Mouse (Mus musculus): Measurements from ENCODE around the gene Cntn4. TPM values are rescaled to one million over a fixed set of nuclear protein-coding genes. Genes with fewer than 3 reads are reported as not detected.

Gene Cntn4
- polyA plus RNA-seq, 2 experiments = 1.2 to 1.9 TPM

DNA sequence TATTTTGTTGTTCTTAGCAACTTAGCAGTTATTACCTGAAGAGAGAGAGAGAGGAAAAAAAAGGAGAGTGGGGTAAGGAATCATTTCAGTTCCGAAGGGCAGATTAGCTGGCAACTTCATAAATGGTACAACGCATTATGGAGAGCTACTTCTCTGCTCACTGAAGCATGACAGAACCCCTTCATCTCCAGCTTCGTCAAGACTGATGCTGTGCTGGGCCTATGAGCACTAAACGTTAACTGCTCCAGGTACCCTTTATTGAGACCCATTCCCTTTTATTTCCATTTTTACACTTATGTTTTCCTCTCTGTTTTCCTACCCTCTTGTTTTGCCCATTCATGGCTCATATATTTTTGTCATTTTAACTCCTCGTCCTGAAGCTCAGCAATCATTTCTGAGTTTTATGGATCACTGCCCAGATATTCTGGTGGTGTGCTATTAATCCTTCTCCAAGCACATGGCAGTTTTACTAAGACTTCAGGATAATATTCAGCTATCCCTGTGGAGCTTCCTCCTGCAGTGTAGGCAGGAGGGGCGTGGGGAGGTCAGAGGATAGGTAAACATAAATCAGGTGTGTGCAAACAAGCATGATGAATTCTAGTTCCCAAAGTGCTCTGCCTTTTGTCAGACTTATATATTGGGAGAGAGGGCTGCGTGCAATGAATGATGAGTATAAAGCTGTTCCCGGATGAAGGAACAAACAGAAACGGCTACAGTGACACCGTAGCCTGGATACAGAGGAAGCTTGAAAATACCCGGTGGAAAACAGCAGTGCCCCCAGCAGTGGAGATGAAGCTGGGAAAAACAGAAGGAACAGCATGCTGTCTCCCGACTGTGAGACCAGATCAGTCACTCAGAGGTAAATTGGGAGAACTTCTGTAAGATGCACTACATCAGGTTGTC lies 559.8 kb downstream of the Cntn4 start:
- H3K36me3 ChIP-seq (ENCODE audit: control insufficient read depth, insufficient read depth, low read length) = no peaks in the 10 kb centered on the region
- ATAC-seq (ENCODE audit: low FRiP score, low read depth) = no peak
- H3K4me2 ChIP-seq (replicated peaks; ENCODE audit: low read depth, low read length, severe bottlenecking) = no peak overlapping the region
- H3K4me3 ChIP-seq (replicated peaks; ENCODE audit: low read length) = no peak overlapping the region
- WGBS = 71% methylated on average over 12 of the region's 12 CpGs
- no peak overlapping the region for H3K27ac ChIP-seq (replicated peaks; ENCODE audit: low read depth, low read length)
- H3K9me3 ChIP-seq (ENCODE audit: control insufficient read depth, low read length) = no peaks in the 10 kb centered on the region
- TF ChIP-seq POLR2A (IDR thresholded peaks at IDR 0.05; ENCODE audit: borderline replicate concordance, extremely low read depth, insufficient read depth, insufficient read length) = no peak
- DNase-seq (ENCODE audit: low spot score) = no peak
- no peaks in the 10 kb centered on the region for H3K4me1 ChIP-seq (ENCODE audit: control insufficient read depth, insufficient read depth, low read length)
- H3K9ac ChIP-seq (ENCODE audit: low read depth, low read length, severe bottlenecking) = no peak overlapping the region
- H3K27me3 ChIP-seq (ENCODE audit: control insufficient read depth, insufficient read depth, low read length) = no peaks in the 10 kb centered on the region

DNA sequence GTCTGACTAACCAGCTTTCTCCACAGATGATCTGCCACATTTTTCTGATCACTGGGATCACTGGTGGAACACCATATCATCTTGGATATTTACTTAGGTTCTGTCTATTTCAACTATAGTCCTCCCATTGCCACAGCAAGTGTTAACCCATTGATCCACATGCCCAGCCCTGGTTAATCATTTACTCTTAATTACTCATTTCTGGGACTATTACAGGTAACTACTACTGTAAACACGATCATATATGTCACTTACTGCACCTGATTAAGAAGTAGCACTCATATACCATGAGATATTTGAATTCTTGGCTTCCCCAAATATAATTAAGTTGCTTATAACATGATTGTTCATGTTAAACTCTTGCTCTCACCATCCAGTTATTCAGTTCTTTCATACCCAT lies 564.1 kb downstream of the Cntn4 start:
- Histone ChIP-seq H3K4me3 (replicated peaks; ENCODE audit: low read length) (no peak overlapping the region), H3K4me2 (replicated peaks; ENCODE audit: low read depth, low read length, severe bottlenecking) (no peak overlapping the region), H3K9me3 (ENCODE audit: control insufficient read depth, low read length) (no peaks in the 10 kb centered on the region), H3K36me3 (ENCODE audit: control insufficient read depth, insufficient read depth, low read length) (no peaks in the 10 kb centered on the region), H3K27ac (replicated peaks; ENCODE audit: low read depth, low read length) (no peak overlapping the region), H3K9ac (ENCODE audit: low read depth, low read length, severe bottlenecking) (no peak overlapping the region), H3K4me1 (ENCODE audit: control insufficient read depth, insufficient read depth, low read length) (no peaks in the 10 kb centered on the region), H3K27me3 (ENCODE audit: control insufficient read depth, insufficient read depth, low read length) (no peaks in the 10 kb centered on the region)
- WGBS = 57% methylated on average over 1 of the region's 1 CpGs
- DNase-seq (ENCODE audit: low spot score) = no peak
- TF ChIP-seq POLR2A (IDR thresholded peaks at IDR 0.05; ENCODE audit: borderline replicate concordance, extremely low read depth, insufficient read depth, insufficient read length) = no peak
- no peak for ATAC-seq (ENCODE audit: low FRiP score, low read depth)

DNA sequence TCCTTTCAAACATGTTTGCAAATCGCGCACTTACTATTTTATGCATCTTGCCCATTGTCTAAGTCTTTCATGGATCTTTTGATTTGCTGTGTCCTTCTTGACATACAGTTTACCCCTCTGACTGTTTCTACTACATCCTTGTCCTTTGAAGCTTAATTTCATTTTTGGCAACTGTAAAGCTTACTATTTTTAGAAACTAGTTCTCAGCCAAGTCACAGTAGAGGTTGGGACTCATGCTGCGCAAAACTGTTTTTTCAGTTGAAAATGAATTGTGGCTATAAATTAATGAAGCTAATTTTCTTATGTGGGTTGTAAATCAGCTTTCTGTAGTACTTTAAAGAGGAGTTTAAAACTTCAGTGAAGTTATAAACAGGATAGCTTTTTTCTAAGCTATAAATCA lies 585.9 kb downstream of the Cntn4 start:
- Histone ChIP-seq H3K9ac (ENCODE audit: low read depth, low read length, severe bottlenecking) (no peak overlapping the region), H3K4me2 (replicated peaks; ENCODE audit: low read depth, low read length, severe bottlenecking) (no peak overlapping the region)
- 79% methylated on average over 3 of the region's 3 CpGs for WGBS

DNA sequence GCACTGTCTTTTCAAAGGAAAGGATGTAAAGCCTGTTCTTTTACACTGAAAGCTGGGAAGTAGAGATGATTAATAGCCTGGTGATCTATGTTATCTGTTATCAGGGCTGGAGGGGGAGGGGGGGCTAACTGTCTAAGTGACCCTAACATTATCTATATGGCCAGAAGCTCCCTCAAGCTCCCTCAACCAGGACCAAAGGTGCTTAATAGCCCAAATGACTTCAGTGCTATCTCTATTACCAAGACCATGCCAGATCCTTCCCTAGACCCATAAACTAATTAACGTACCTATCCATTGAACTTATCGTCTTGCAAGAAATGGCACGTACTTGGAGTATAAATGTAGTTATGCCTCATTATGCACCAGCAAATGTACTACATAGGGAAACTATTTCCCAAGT lies 588.0 kb downstream of the Cntn4 start:
- ATAC-seq (ENCODE audit: low FRiP score, low read depth) = no peak

More for the DNA sequence above, 585.9 kb downstream of the Cntn4 start:
- Histone ChIP-seq H3K27ac (replicated peaks; ENCODE audit: low read depth, low read length) (no peak overlapping the region), H3K4me1 (ENCODE audit: control insufficient read depth, insufficient read depth, low read length) (no peaks in the 10 kb centered on the region), H3K9me3 (ENCODE audit: control insufficient read depth, low read length) (no peaks in the 10 kb centered on the region), H3K4me3 (replicated peaks; ENCODE audit: low read length) (no peak overlapping the region), H3K36me3 (ENCODE audit: control insufficient read depth, insufficient read depth, low read length) (no peaks in the 10 kb centered on the region), H3K27me3 (ENCODE audit: control insufficient read depth, insufficient read depth, low read length) (no peaks in the 10 kb centered on the region)
- TF ChIP-seq POLR2A (IDR thresholded peaks at IDR 0.05; ENCODE audit: borderline replicate concordance, extremely low read depth, insufficient read depth, insufficient read length) = no peak
- DNase-seq (ENCODE audit: low spot score) (no peak), ATAC-seq (ENCODE audit: low FRiP score, low read depth) (no peak)

DNA sequence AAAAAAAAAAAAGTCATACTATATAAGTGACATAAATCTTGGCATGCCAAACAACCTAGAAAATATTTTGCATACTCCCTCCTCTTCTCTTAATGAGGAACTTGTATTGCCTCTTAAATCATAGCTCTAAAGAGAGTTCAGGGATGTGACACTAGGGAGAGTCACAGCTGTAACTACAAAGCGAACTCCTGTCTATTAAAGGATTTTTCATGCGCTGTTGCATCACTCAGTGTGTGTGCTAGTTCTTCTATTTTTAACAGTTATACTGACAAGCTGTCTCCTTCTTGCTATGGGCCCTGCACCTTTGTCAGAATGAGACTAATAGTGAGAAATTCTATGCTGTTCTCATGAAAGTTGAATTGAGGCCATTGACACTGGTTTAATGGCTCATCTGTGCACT lies 588.8 kb downstream of the Cntn4 start:
- H3K4me1 ChIP-seq (ENCODE audit: control insufficient read depth, insufficient read depth, low read length) = no peaks in the 10 kb centered on the region
- WGBS = 79% methylated on average over 2 of the region's 2 CpGs
- no peak overlapping the region for H3K9ac ChIP-seq (ENCODE audit: low read depth, low read length, severe bottlenecking)
- H3K9me3 ChIP-seq (ENCODE audit: control insufficient read depth, low read length) = no peaks in the 10 kb centered on the region
- TF ChIP-seq POLR2A (IDR thresholded peaks at IDR 0.05; ENCODE audit: borderline replicate concordance, extremely low read depth, insufficient read depth, insufficient read length) = no peak
- DNase-seq (ENCODE audit: low spot score) (no peak), ATAC-seq (ENCODE audit: low FRiP score, low read depth) (no peak)
- no peak overlapping the region for H3K4me3 ChIP-seq (replicated peaks; ENCODE audit: low read length)
- H3K4me2 ChIP-seq (replicated peaks; ENCODE audit: low read depth, low read length, severe bottlenecking) = no peak overlapping the region
- H3K27me3 ChIP-seq (ENCODE audit: control insufficient read depth, insufficient read depth, low read length) = no peaks in the 10 kb centered on the region
- no peak overlapping the region for H3K27ac ChIP-seq (replicated peaks; ENCODE audit: low read depth, low read length)
- H3K36me3 ChIP-seq (ENCODE audit: control insufficient read depth, insufficient read depth, low read length) = no peaks in the 10 kb centered on the region

More for the DNA sequence above, 588.0 kb downstream of the Cntn4 start:
- H3K9ac ChIP-seq (ENCODE audit: low read depth, low read length, severe bottlenecking) = no peak overlapping the region
- H3K27ac ChIP-seq (replicated peaks; ENCODE audit: low read depth, low read length) = no peak overlapping the region
- H3K4me1 ChIP-seq (ENCODE audit: control insufficient read depth, insufficient read depth, low read length) = no peaks in the 10 kb centered on the region
- no peaks in the 10 kb centered on the region for H3K9me3 ChIP-seq (ENCODE audit: control insufficient read depth, low read length)
- no peak overlapping the region for H3K4me3 ChIP-seq (replicated peaks; ENCODE audit: low read length)
- H3K4me2 ChIP-seq (replicated peaks; ENCODE audit: low read depth, low read length, severe bottlenecking) = no peak overlapping the region
- no peaks in the 10 kb centered on the region for H3K36me3 ChIP-seq (ENCODE audit: control insufficient read depth, insufficient read depth, low read length)
- no peak for DNase-seq (ENCODE audit: low spot score)
- TF ChIP-seq POLR2A (IDR thresholded peaks at IDR 0.05; ENCODE audit: borderline replicate concordance, extremely low read depth, insufficient read depth, insufficient read length) = no peak
- 59% methylated on average over 3 of the region's 3 CpGs for WGBS
- H3K27me3 ChIP-seq (ENCODE audit: control insufficient read depth, insufficient read depth, low read length) = no peaks in the 10 kb centered on the region
